Mouse (Mus musculus): ENCODE measurements at regions not wholly inside any gene's neighbourhood (a gene's known extent, or its start where the extent isn't known, plus 50 kb on each side); places are given as distances from the start of the nearest gene placed in this dataset.
"Not testable (repeated sequence)": the region's sequence is repeated elsewhere in the genome, so short reads cannot be mapped to it uniquely, and the experiment has no call there.

DNA sequence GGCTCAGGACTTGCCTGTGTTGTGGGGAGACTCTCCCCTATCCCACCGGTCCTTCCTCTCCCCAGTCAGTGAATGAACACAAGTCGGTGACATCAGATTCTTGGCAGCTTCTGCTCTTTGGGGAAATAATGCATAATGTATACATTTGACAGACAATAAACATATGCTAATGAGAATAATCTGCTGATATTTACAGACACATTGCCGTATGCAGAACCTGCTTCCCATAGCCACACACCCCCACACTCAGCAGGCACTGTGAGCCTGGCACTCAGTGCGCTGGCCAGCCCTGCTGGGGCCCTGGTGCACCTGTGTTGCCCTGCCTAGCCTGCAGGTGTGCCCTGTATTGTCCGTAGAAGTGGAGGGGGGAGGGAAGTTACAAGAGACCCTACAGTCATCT, 215.5 kb downstream of the Matn1 start:
- no peak for DNase-seq (ENCODE audit: low spot score)

DNA sequence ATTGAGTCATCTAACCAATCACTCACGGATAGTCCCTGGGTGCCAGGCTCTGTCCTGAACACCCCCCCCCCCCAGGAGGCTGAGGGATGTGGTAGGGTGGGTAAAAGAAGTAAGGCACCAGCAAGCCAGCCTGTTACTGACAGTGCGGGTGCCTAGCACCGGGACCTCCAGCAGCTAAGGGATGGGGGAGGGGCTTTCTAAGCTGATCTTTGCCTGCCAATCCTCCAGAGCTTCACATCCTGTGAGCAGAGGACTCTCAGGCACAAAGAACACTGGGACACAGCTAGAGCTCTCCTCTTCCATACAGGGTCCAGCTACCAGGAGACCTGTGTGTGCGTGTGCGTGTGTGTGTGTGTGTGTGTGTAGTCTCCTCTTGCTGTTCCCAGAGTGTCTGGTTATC, 215.9 kb downstream of the Matn1 start:
- DNase-seq (ENCODE audit: low spot score) = no peak

DNA sequence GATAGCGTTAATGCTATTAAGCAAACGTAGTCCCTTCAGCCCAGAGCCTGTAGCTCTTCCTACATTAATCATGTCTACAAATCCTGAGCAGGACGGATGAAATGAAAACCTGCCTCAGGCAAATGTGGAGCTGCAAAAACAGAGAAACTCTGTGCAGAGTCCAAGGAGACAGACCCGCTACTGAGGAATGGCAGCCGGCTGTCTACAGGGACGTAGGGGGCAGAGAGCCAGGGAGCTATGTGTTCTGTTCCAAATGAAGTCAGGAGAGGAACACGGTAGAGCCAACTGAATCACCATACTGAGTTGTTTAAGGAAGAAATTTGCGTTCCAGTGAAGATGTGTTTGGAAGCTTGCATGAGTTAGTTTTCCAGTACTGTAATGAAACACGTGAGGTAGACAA, 217.3 kb downstream of the Matn1 start:
- peak; percentile 2 for DNase-seq (ENCODE audit: low spot score)

- no peak for DNase-seq (ENCODE audit: low spot score)
Observed at GRCm38 (mm10) chr4:131163782-131164315, 219.7 kb downstream of the Matn1 start.

GRCm38 (mm10) chr4:131166574-131167270, 222.5 kb downstream of the Matn1 start:
- no peak for DNase-seq (ENCODE audit: low spot score)

GRCm38 (mm10) chr4:131167921-131168320, 223.7 kb downstream of the Matn1 start:
- DNase-seq (ENCODE audit: low spot score) = no peak

DNA sequence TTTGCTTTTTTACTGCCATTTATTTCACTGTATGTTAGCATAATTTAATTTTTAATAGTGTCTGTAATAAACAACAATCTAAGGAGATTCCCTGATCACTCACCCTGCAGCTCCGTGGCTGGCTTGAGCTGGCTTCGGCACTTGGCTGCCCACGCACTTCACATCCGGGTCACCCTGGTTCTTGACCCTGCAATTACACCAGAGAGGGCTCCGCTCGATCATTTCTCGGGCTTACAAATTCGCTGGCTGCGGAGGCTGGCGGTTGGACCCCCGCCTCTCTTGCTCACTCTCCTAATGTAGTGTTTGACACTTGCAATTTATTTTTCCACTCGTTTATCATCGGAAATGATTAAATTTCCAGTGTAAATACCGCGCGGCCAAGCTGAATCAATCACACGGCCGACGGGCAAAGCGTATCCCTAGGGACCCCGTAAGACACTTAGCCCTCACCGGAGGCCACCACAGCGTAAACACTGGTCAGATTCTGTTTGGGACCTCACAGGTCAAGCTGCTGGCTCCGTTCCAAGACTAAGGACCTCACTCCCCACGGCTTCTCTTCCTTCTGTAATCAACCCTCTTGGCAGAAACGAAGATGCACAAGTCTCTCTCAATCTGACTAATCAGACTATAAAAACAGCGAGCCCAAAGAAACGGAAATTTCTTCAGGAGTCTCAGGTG, 229.7 kb downstream of the Matn1 start:
- DNase-seq (ENCODE audit: low spot score) = no peak

DNA sequence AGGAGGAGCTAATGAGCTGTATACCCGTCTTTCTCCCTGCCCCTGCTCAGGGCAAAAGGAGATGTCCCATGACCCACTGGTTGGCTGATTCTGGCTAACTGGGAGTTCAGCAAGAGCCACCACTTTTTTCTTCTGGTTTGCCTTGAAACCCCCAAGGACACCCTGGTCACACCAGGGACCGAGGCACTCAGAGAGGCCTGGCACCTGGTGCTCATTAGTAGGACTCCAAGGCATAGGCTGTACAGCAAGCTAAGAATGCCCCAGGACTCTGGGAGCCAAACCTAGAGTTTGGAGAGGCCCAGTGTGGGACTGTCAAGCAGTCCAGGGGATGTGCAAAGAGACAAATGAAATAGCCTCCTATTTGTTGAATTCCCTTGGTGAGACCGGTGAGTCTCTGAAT, 232.5 kb downstream of the Matn1 start:
- DNase-seq (ENCODE audit: low spot score) = no peak

- no peak for DNase-seq (ENCODE audit: low spot score)
Observed at GRCm38 (mm10) chr4:131177889-131178288, 233.7 kb downstream of the Matn1 start.

- DNase-seq (ENCODE audit: low spot score) = not testable (repeated sequence)
Observed at GRCm38 (mm10) chr4:131178642-131179041, 234.5 kb downstream of the Matn1 start.

- no peak for DNase-seq (ENCODE audit: low spot score)
Observed at GRCm38 (mm10) chr4:131188066-131188465, 243.9 kb downstream of the Matn1 start.

DNA sequence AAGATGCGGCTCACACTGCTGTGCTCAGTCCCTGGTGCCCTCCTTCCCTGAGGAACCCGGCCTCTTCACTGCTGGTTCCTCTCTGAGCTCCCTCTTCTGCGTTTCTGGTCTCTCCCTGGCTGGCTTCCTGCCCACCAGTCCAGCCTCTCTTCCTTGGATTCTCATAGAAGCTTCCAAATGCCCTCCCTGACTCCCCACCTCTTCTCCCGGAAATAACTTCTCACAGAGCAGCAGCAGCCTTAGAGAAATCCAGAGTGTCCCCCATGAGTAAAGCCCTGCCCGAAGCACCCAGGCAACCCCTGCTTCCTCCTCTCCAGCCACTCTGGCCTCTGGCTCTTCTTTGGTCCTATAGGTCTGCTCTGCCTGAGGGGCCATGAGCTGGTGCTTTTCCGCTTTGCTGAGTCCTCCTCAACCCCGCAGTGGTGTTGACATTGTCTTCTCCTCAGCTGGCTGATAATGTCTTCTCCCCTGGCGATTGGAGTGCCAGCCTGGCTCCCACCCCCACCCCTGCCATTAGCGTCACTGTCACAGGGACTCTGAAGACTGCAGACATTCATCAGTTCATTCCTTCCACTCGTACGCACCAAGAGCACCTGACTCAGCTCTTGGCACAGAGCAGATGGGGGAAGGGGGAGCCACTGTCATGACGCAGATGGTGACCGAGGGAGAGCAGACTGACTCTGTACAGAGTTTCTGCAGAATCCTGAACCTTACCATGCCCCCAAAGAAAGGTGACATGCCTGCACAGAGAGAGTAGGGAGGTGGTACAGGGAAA, 247.1 kb downstream of the Matn1 start:
- DNase-seq (ENCODE audit: low spot score) = peak; percentile 28

DNA sequence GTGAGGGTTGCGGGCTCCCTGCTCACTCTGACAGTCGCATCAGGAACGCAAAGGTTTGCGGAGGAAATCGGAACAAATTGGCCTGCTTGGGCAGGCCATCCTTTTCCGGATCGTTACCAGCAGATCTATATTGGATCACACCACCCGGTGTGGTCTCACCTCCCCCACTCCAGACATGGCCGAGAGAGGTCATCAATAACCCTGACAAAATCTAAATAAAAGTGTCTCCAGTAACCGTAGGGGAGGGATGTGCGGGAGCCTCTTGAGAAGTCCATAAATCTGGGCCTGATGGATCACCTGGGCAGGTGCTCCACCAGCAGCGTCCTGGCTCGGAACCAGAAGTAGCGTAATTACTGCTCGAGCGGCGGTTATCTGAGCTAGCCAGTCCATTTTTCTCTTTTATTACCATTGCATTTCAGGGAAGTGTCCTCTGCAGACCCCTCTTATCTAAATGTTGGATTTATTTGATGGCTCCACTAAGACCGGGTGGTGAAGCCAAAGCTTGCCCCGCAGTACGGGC, 249.8 kb downstream of the Matn1 start:
- no peak for DNase-seq (ENCODE audit: low spot score)

DNA sequence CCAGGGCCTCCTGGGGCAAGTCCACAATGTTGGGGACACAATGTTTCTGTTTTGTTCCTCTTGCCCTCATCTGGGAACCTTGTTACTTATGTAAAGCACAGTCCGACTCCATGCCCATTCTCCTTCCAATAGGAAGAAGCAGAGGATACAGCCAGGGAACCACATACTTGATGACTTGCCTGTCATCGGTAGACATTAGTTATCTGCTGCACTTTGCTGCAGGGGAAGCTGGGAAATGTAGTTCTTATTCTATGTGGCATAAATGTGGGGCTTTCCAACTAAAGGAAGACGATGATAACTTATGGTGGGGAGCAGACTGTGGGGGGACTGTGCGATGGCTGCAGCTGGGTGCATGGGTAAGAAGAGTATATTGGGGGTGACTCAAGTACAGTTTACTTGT, 252.0 kb downstream of the Matn1 start:
- DNase-seq (ENCODE audit: low spot score) = no peak

DNA sequence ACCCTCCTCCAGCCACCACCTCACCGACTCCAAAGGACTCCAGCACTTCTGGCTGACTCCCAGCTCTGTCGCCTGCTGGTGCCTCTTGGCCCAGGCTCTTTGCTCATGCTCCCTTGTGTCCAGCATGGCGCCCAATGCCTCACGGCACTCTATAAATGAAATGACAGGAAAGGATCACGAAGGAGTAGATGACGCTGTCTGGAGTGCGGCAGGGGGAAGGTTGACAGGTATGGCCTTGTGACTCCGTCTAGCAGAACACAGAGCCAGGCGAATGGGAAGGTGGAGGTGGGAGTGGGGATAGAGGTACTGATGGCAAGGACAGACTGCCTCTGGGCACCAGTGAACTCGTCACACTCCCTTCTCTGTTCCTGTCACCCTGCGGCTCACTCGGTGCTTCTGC, 259.5 kb downstream of the Matn1 start:
- DNase-seq (ENCODE audit: low spot score) = no peak

DNA sequence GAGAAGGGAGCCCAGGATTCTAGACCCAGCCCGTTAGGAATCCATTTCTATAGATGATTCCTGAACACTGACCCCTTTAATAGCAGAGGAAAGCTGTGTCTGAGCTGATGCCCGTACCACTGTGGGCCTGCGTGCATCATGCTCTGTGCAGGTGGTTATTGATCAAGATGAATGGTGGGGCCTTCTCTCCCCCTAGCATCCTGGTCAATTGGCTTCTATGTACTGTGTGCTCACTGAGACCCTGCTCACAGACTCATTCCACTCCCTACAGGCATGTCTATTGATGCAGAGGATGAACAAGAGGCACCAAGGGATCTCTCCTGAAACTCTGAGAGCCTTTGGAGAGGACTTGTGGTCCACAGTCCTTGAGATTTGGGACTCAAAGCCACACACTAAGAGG, 260.5 kb downstream of the Matn1 start:
- DNase-seq (ENCODE audit: low spot score) = no peak

DNA sequence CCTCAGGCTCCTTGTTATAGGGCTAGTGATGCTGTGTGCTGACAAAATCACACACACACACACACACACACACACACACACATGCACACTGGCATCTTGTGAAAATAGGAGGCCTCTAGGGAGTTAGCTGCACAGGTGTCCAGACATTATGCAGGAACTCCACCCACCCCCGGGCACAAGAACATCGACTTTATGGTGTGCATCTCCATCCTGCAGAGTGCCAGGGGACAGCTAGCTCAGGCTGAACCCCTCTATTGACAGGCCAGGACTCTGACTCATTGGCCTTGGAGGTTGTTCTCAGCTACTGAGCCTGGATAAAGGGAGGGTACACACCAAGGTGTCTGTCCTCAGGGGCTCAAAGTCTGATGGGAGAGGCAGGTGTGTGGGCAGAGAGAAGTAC, 260.9 kb downstream of the Matn1 start:
- no peak for DNase-seq (ENCODE audit: low spot score)

DNA sequence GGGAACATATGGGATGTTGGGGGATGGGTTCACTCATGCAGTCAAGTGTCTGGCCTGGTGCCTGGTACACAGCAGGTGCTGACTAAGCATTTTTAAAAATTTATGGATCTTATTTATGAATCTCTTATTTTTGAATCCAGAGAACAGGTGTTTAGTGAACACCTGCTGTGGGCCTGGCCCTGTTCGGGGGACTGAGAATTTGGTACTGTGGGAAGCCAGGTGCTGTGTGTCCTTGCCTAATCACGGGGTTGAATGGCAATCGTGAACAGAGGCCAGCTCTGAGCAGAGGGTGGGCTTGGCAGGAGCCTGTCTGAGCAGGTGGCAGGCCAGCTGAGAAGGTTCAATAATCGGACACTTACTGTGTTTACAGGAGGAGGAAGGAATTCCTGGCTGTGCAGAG, 261.5 kb downstream of the Matn1 start:
- DNase-seq (ENCODE audit: low spot score) = no peak

- no peak for DNase-seq (ENCODE audit: low spot score)
Observed at GRCm38 (mm10) chr4:131206181-131206885, 262.1 kb downstream of the Matn1 start.

GRCm38 (mm10) chr4:131206886-131207200, 262.7 kb downstream of the Matn1 start:
- DNase-seq (ENCODE audit: low spot score) = no peak

DNA sequence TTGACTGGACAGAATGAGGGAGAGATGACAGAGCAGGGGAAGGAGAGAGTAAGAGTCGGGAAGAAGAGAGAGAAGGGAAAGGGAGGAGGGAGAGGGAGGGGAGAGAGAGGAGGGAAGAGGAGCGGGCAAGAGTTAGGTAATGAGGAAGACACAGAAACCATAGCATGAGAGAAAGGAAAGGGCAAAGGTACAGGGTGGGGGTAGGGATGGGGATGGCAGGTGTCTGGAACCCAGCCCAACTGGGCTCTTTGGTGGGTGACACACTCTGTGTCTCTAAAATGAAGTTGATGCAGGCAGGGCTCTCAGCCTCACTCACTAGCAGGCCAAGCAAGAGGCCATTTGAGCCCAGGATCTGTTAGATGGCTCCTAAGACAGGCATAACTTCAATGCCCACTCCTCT, 263.1 kb downstream of the Matn1 start:
- no peak for DNase-seq (ENCODE audit: low spot score)

- DNase-seq (ENCODE audit: low spot score) = no peak
Observed at GRCm38 (mm10) chr4:131208166-131208565, 264.0 kb downstream of the Matn1 start.

Data from heart, adult 8-10 months (tissue).